Mouse (Mus musculus) cerebellum, adult 2 months (tissue): Measurements from ENCODE around the gene Tram2. TPM values are rescaled to one million over a fixed set of nuclear protein-coding genes. Genes with fewer than 3 reads are reported as not detected.

Experiments used
- DNase-seq, 2 experiments: peaks; one replicate each; pipeline ENCODE4 v3.0.0; 2021
- H3K27ac ChIP-seq: fragments of 200-500 bp; 2 replicates; pipeline ENCODE4 v1.5.1; 2012; ENCODE audit warnings: low read length, control low read depth, inconsistent platforms; ENCODE audit not compliant: insufficient read depth
- H3K27me3 ChIP-seq: fragments of 200-500 bp; 2 replicates; pipeline ENCODE4 v1.6.1; 2012; ENCODE audit warnings: inconsistent platforms, mild to moderate bottlenecking, low read length, moderate library complexity; ENCODE audit not compliant: control insufficient read depth, insufficient read depth
- H3K4me1 ChIP-seq: fragments of 200-500 bp; 2 replicates; pipeline ENCODE4 v1.6.1; 2011; ENCODE audit warnings: low read length; ENCODE audit not compliant: control insufficient read depth, insufficient read depth
- H3K4me3 ChIP-seq: fragments of 200-500 bp; replicated peaks from 2 replicates; pipeline ENCODE3; 2011; ENCODE audit warnings: mild to moderate bottlenecking, low read depth, low read length, control low read depth; ENCODE audit not compliant: insufficient read depth
- CTCF ChIP-seq: fragments of 200-500 bp; IDR thresholded peaks from 2 replicates; pipeline ENCODE4 v1.5.1; 2011; ENCODE audit warnings: low read depth, mild to moderate bottlenecking, control low read depth, low read length, moderate library complexity, borderline replicate concordance; ENCODE audit not compliant: insufficient read depth
- POLR2A ChIP-seq: fragments of 200-500 bp; IDR thresholded peaks from 2 replicates; pipeline ENCODE4 v1.6.1; 2011; ENCODE audit warnings: low read length, control low read depth, borderline replicate concordance; ENCODE audit not compliant: insufficient read depth
- WGBS: fragments of 180-500 bp; shearing (Covaris S2); methylation state at CpG from one replicate; pipeline ENCODE4 v1.1.7; 2018; 5-methylcytosine and 5-hydroxymethylcytosine counted together
- polyA plus RNA-seq: library from polyadenylated mRNA; depleted of rRNA; stranded (reverse); fragments of >200 nt; gene quantifications from 2 replicates; pipeline ENCODE4 v1.2.3, GENCODE M21; 2012

Tram2 gene
- polyA plus RNA-seq, 1 experiment: 0.93 TPM

DNA sequence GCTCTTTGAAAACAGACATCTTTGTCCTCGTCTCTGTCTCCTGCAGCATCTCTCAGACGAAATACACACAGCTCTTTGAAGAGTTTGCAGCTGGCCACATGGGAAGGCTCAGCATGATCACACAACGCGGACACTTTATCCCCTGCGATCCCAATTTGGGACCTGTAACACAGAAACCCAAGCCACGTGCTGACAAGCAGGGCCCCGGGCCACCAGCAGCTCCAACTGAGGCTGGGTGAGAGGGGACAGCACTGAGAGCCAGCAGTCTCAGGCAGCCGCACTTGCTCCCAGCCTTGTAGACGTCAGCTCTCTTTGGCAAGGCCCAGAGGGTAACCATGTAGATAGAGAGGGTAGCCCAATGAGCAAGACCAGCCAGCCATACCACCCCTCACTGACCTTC lies 26.0 kb downstream of the Tram2 start:
- H3K4me1 ChIP-seq: 0 out of 2 replicates have a peak, but pooled peaks cover 4% of the 10 kb centered on the region
- H3K27me3 ChIP-seq: no peaks in the 10 kb centered on the region
- no peak overlapping the region for H3K27ac ChIP-seq
- 28% methylated on average over 9 of the region's 9 CpGs for WGBS
- DNase-seq: no peak
- TF ChIP-seq CTCF (no peak), POLR2A (no peak)
- no peak overlapping the region for H3K4me3 ChIP-seq

DNA sequence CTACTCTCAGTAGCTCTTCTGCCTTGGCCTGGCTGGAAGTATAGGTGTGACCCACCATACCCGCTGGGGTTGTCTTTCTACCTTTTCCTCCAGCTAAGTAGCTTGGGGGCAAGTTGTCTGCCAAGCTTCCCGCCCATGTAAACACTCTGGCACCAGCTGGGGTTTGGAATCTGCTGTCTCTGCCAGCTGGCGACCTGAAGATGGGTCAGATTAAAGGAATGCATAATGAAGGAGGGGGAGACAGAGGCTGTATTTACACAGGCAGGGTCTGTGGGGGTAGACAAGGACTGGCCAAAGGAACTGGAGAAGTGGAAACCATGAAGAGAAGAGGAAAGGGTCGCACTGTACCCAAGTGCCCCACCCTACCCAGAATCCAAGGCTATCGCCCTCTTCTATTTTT lies 26.4 kb downstream of the Tram2 start:
- 0 out of 2 replicates have a peak, but pooled peaks cover 4% of the 10 kb centered on the region for H3K4me1 ChIP-seq
- DNase-seq: no peak
- 11% methylated on average over 5 of the region's 5 CpGs for WGBS
- no peak overlapping the region for H3K27ac ChIP-seq
- TF ChIP-seq CTCF: no peak
- TF ChIP-seq POLR2A: no peak
- no peak overlapping the region for H3K4me3 ChIP-seq
- H3K27me3 ChIP-seq: no peaks in the 10 kb centered on the region

- no peak for TF ChIP-seq POLR2A
- H3K27ac ChIP-seq: no peak overlapping the region
- whole genome bisulfite sequencing: 66% methylated on average over 5 of the region's 5 CpGs
Measured at GRCm38 (mm10) chr1:21052132-21052545, 26.9 kb downstream of the Tram2 start.

GRCm38 (mm10) chr1:21049005-21049404 lies 30.0 kb downstream of the Tram2 start:
- WGBS: 94% methylated on average over 5 of the region's 5 CpGs

More at GRCm38 (mm10) chr1:21052132-21052545, 26.9 kb downstream of the Tram2 start:
- no peak overlapping the region for H3K4me3 ChIP-seq
- 0 out of 2 replicates have a peak, but pooled peaks cover 4% of the 10 kb centered on the region for H3K4me1 ChIP-seq
- DNase-seq: no peak
- no peaks in the 10 kb centered on the region for H3K27me3 ChIP-seq

GRCm38 (mm10) chr1:21048402-21048801 lies 30.6 kb downstream of the Tram2 start:
- no peak for DNase-seq
- TF ChIP-seq POLR2A (no peak), CTCF (no peak)
- no peak overlapping the region for H3K4me3 ChIP-seq
- 64% methylated on average over 8 of the region's 8 CpGs for WGBS
- H3K27me3 ChIP-seq: no peaks in the 10 kb centered on the region
- no peak overlapping the region for H3K27ac ChIP-seq
- 0 out of 2 replicates have a peak, but pooled peaks cover 4% of the 10 kb centered on the region for H3K4me1 ChIP-seq

More at GRCm38 (mm10) chr1:21049005-21049404, 30.0 kb downstream of the Tram2 start:
- no peak for DNase-seq
- TF ChIP-seq CTCF: no peak
- no peak for TF ChIP-seq POLR2A
- 0 out of 2 replicates have a peak, but pooled peaks cover 4% of the 10 kb centered on the region for H3K4me1 ChIP-seq
- H3K27ac ChIP-seq: no peak overlapping the region
- H3K27me3 ChIP-seq: no peaks in the 10 kb centered on the region
- H3K4me3 ChIP-seq: no peak overlapping the region

DNA sequence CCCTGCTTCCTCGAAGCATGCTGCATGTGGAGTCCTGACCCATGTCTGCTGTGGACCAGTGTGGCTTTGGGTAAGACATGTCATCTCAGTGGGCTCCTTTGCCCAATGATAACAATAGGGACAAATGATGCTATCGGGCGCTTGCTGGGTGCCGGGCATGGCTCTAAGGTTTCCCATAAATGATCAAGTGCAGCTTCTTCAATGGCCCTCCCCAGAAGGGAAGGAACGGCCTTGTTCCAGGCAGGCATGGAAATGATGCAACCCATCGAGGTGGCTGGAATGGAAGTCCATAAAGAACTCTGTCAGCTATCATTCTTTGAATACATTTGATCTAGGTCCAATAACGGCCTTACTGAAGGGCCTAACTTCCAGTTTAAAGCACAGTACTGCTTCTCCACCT lies 36.6 kb downstream of the Tram2 start:
- 83% methylated on average over 7 of the region's 7 CpGs for WGBS

DNA sequence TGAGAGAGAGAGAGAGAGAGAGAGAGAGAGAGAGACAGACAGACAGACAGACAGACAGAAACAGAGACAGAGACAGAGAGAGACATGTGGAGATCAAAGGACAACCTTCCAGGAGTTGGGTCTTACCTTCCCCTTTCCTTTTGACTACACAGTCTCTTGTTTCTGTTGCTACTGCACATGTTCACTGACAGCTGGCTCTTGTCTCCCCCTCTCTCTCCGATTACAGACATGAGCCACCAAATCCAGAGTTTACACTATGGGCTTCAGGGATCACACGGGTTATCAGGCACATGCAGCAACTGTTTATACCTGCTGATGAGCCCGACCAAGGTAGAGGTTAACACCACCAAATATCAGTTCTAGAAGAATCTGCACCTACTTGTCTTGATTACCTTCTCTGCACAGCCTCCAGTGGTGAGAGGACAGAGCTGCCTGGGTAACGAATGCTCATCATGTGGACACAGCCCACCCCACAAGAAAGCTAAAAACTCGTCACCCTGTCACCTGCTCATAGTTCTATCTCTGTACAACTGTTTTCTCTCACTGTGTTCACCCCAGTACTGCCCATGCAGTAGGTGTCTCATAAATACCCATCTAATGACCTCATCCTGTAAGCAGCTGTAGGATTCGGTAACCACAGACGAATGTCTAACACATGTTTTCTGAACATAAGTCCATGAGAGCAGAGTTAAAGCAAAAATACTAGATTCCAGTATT lies 38.3 kb downstream of the Tram2 start:
- no peak overlapping the region for H3K4me3 ChIP-seq
- H3K4me1 ChIP-seq: no peaks in the 10 kb centered on the region
- 86% methylated on average over 7 of the region's 7 CpGs for WGBS
- H3K27ac ChIP-seq: no peak overlapping the region
- H3K27me3 ChIP-seq: no peaks in the 10 kb centered on the region
- TF ChIP-seq POLR2A: no peak
- no peak for TF ChIP-seq CTCF
- DNase-seq: no peak

More for the DNA sequence above, 36.6 kb downstream of the Tram2 start:
- Histone ChIP-seq H3K4me3 (no peak overlapping the region), H3K27ac (no peak overlapping the region), H3K4me1 (no peaks in the 10 kb centered on the region), H3K27me3 (no peaks in the 10 kb centered on the region)
- no peak for TF ChIP-seq POLR2A
- TF ChIP-seq CTCF: no peak
- no peak for DNase-seq

DNA sequence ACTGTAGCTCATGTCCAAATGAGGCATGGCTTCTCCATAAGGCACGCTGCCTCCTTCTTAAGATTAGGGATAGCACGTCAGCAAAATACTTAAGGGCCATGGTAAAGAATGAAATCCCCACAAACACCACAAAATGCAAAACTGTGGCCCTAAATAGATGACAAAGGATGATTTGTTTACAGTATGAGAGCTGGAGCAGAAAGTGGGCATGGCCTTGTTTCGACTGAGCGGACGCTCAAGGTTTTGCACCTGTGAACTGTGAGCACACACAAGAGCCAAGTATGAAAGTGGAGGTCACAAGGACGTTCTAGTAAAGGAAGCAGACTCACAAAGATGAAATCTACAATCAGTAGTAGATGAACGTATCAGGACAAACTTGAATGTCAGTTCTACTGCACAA lies 38.9 kb downstream of the Tram2 start:
- DNase-seq: no peak
- WGBS: 90% methylated on average over 7 of the region's 7 CpGs
- H3K27ac ChIP-seq: no peak overlapping the region
- H3K4me1 ChIP-seq: no peaks in the 10 kb centered on the region
- H3K27me3 ChIP-seq: no peaks in the 10 kb centered on the region
- no peak for TF ChIP-seq CTCF
- TF ChIP-seq POLR2A: no peak
- no peak overlapping the region for H3K4me3 ChIP-seq
